In the genomic region with DNA sequence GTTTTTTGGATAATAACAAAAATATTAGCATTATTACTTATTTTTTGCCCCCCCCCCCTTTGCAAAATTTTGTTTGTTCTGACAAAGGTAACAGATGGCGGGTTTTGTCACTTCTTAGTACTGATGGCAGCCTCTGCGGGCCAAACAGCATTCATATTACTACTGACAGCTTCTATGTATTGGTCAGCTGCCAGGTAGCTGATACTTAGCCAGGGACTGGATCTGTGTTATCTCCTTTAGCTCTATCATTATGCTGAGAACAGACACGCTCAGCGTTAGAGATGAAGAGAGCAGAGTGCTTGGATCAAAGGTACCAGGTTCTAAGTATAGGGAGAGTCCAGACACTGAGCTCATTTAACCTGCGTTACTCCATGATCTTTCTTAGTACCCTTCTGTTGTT, we compare ENCODE assay signal across 14 mouse cellular contexts. TPM values are rescaled to one million over a fixed set of nuclear protein-coding genes. Genes with fewer than 3 reads are reported as not detected.
DNase-seq lines count a peak whose midpoint lies in the region; ATAC-seq lines count a peak whose summit lies in the region.
"Had no signal": no experiment of that assay in that cellular context is flagged by ENCODE, and none has a peak within 500 bp of the region (broad histone marks: within the 10 kb centered on the region; RNA-seq: fewer than 3 reads in every experiment).

No protein-coding gene starts in this region.

- peak overlapping the region; percentile 58 for H3K27ac ChIP-seq in forebrain, embryonic 15.5 days (replicated peaks)
- H3K27ac ChIP-seq in forebrain, embryonic 11.5 days (ENCODE audit: low read depth, low read length), result no peak overlapping the region
- H3K27ac ChIP-seq: liver, embryonic 14.5 days had no signal

- no peak overlapping the region for H3K4me2 ChIP-seq in forebrain, embryonic 15.5 days (replicated peaks)
- H3K4me2 ChIP-seq in forebrain, embryonic 11.5 days (ENCODE audit: low read depth, low read length, severe bottlenecking), result no peak overlapping the region

- H3K9me3 ChIP-seq in forebrain, embryonic 15.5 days, result no peaks in the 10 kb centered on the region
- H3K9me3 ChIP-seq in forebrain, embryonic 11.5 days (ENCODE audit: control insufficient read depth, low read length), result no peaks in the 10 kb centered on the region

- 71% methylated on average over 5 of the region's 5 CpGs for WGBS in forebrain, embryonic 15.5 days
- WGBS in forebrain, embryonic 11.5 days, result 87% methylated on average over 5 of the region's 5 CpGs

- DNase-seq in forebrain, embryonic 11.5 days (ENCODE audit: low spot score), result no peak
- DNase-seq in left cerebral cortex, postnatal 4 days, result peak; percentile 67
- DNase-seq in left cerebral cortex, postnatal 10 days (ENCODE audit: extremely low spot score in 1 of 2, low spot score in 2 of 2), result no peak
- peak; percentile 80 for DNase-seq in cerebellum, adult 8-10 months
- peak; percentile 45 to 65 for DNase-seq in layer of hippocampus, postnatal 10 days (ENCODE audit: low spot score in 2 of 2)
- no peak for DNase-seq in thymus, postnatal 25 days
- no peak for DNase-seq in kidney, postnatal 36 days
- DNase-seq: adrenal gland, postnatal 36 days; kidney, adult 9 months; lung, postnatal 4 days had no signal

- intact Hi-C loops in left cerebral cortex, postnatal 4 days (cut with DNase I), result no loop called here
- intact Hi-C loops in left cerebral cortex, postnatal 10 days (cut with DNase I), result no loop called here

- no peak overlapping the region for H3K4me3 ChIP-seq in forebrain, embryonic 15.5 days
- H3K4me3 ChIP-seq in forebrain, embryonic 11.5 days (ENCODE audit: low read depth, low read length), result no peak overlapping the region

- peak; percentile 82 for ATAC-seq in forebrain, embryonic 15.5 days (replicated peaks)
- no peak for ATAC-seq in forebrain, embryonic 11.5 days (replicated peaks; ENCODE audit: low FRiP score)
- ATAC-seq: hindbrain, embryonic 16.5 days; midbrain, embryonic 16.5 days had no signal

- no peak overlapping the region for H3K9ac ChIP-seq in forebrain, embryonic 15.5 days (replicated peaks)
- H3K9ac ChIP-seq in forebrain, embryonic 11.5 days (ENCODE audit: low read length), result no peak overlapping the region
- H3K9ac ChIP-seq: liver, embryonic 14.5 days had no signal

- peaks cover 28% of the 10 kb centered on the region for H3K4me1 ChIP-seq in forebrain, embryonic 15.5 days
- peaks cover 4% of the 10 kb centered on the region; the same call in 1 of the 2 replicates for H3K4me1 ChIP-seq in forebrain, embryonic 11.5 days (replicated peaks; ENCODE audit: control insufficient read depth, insufficient read depth, low read length)

- no peaks in the 10 kb centered on the region for H3K27me3 ChIP-seq in forebrain, embryonic 15.5 days
- no peaks in the 10 kb centered on the region for H3K27me3 ChIP-seq in forebrain, embryonic 11.5 days (ENCODE audit: control insufficient read depth, insufficient read depth, low read length)

- H3K36me3 ChIP-seq in forebrain, embryonic 15.5 days, result no peaks in the 10 kb centered on the region
- no peaks in the 10 kb centered on the region for H3K36me3 ChIP-seq in forebrain, embryonic 11.5 days (ENCODE audit: control insufficient read depth, insufficient read depth, low read length)

RNA-seq across cellular contexts. Expression of a gene that starts 48.6 kb away (rescaled TPM):
- polyA plus RNA-seq in forebrain, embryonic 15.5 days (2015; fragmentation: Nextera tagmentation; extraction: Ambion mirVana), result 15.8 and 16.7 TPM in 2 replicates
- polyA plus RNA-seq in forebrain, embryonic 11.5 days (2014; fragmentation: Nextera tagmentation; extraction: Ambion mirVana), result 16.2 and 16.6 TPM in 2 replicates
- total RNA-seq in left cerebral cortex, postnatal 4 days (2021), result 10 to 100 TPM; 47.3 to 48.1 TPM
- 10 to 100 TPM; 51.4 to 57.3 TPM for total RNA-seq in left cerebral cortex, postnatal 10 days (2021)
- total RNA-seq in layer of hippocampus, postnatal 10 days (2021), result 10 to 100 TPM; 60.7 to 71.0 TPM

Comparison
In these comparisons a context has a peak if more than half of its experiments do, and no peak if none do; other contexts are left out.
1. DNase-seq: peak in left cerebral cortex, postnatal 4 days (single experiment), cerebellum, adult 8-10 months (single experiment) and layer of hippocampus, postnatal 10 days (2 of 2); none in forebrain, embryonic 11.5 days (single experiment), left cerebral cortex, postnatal 10 days (0 of 2), thymus, postnatal 25 days (single experiment) and kidney, postnatal 36 days (0 of 2).